Mouse (Mus musculus) T-helper 17 cell (primary cell): ENCODE results near the gene Gm21190.
"Not testable (repeated sequence)": the region's sequence is repeated elsewhere in the genome, so short reads cannot be mapped to it uniquely, and the experiment has no call there.

Experiments used
- in situ Hi-C, 2 experiments: fragments of 300-600 bp; cut with MboI, MseI; formaldehyde crosslinking; loops; 1 replicate in 1 of 2; 2 replicates in 1 of 2; pipeline ENCODE4 v1.15.1; 2025; ENCODE audit warnings: high pct_unique_total_duplicates in 2 of 2

Gene Gm21190

GRCm38 (mm10) chr5:15529122-15529521, at the start of gene Gm21190:
TSS of gene Gm21190 (minus strand) at chr5:15529222.
- in situ Hi-C loops = loop anchor here in 1 of 2 experiments (5.0 kb wide), 1 partner anchor 52 kb away; the partner anchor contains the start of gene Gm21149

DNA sequence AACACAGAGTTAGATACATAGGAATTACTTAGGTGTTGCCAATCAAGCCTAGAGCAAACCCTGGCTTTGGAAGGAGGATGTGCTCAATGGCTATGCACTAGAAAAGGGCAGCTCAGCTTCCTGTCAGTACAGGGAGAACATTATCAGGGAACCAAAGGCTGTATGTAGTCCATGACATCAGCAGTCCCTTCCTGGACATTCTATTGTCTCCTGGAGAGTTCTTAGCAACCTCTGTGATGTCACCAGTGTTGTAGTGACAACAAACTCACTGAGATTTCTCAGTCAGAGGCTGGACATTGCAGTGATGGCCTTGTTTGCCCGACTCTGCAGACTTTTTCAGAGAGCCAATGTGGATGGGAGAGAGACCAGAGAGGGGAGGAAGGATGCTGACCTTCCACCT, 48.0 kb upstream of the Gm21190 start, which contains the start of gene Gm21083:
Gene Gm21083 (plus strand): TSS at position 301 of the 400 bp plus-strand sequence.
- in situ Hi-C loops = loop anchor here in 1 of 2 experiments (10.0 kb wide), 1 partner anchor 662 kb away; the partner anchor contains the start of gene Gm9758

DNA sequence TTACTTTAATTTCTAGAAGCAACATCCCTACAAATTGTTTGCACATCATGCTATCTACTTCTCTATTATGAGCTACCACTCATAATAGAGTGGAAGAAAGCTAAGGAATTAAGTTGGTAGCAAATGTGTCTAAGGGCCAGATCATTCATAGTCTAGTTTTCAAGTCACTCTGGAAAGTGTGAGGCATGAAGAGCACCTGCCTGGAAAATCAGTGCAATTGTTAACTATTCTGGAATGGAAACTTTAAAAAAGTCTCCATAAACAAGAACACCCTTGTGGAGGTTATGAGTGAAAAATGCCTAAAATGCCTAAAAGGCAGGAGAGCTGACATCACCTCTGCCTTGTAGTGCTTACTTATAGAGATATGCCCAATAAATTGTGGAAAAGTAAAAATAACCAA, 44.7 kb upstream of the Gm21190 start:
- in situ Hi-C loops = loop anchor here in 1 of 2 experiments (10.0 kb wide), 1 partner anchor 659 kb away; the partner anchor contains the start of gene Gm9758

GRCm38 (mm10) chr5:15561425-15562264, 32.6 kb upstream of the Gm21190 start:
- in situ Hi-C loops = not testable (repeated sequence)

GRCm38 (mm10) chr5:15558654-15559053, 29.6 kb upstream of the Gm21190 start:
- in situ Hi-C loops = loop anchor here (5.0 kb wide), 3 partner anchors 119 to 561 kb away; no protein-coding TSS in a partner anchor

DNA sequence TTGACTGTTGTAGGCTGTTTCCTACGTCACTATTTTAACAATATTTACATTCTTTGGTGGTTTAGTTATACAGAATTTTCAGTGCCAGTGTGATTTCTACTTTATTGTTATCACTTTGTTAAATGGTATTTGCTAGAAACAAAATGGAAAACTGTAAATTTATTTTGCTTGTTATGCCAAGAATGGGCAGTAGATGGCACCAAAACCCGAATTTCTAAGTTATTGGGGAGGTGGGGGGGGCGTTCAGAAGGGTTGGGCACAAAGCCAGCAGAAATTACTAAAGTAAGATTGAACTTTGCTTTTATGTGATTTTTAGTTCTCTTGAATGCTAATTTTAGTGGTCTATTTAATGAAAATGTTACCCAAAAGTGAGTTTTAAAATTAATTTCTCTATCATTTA, 20.6 kb upstream of the Gm21190 start:
- in situ Hi-C loops = not testable (repeated sequence)

GRCm38 (mm10) chr5:15549134-15549533, 20.1 kb upstream of the Gm21190 start:
- in situ Hi-C loops = not testable (repeated sequence)

DNA sequence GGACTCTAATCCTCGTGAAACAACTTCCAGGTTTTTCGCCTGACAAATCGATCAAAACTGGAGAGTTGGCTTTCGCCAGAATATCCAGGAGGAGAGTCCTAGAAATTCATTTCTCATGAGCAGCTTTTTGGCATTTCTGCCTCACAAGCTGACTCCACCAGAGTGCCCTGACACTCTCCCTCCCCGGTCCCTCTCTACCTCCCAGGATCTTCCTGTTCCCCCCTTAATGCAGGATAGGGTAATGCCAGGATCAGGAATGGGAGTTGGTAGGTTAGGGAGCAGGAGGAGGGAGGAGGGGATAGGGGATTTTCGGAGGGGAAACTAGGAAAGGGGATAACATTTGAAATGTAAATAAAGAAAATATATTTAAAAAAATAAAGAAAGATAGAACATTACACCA, 19.6 kb upstream of the Gm21190 start:
- in situ Hi-C loops = not testable (repeated sequence)

DNA sequence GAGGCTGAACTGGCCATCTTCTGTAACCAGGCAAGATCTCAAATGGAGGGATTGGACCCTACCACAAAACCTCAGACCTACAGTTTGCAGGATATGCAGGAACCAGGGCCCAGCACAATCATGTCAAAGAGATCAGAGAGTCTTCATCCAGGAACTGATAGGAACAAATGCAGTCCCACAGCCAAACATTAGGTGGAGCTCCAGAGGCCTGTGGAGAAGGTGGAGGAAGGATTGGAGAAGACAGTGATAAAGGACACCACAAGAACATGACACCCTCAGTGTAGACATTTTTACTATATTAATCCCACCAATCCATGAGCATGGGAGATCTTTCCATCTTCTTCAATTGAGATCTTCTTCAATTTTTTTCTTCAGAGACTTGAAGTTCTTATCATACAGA, 6.6 kb downstream of the Gm21190 start:
- in situ Hi-C loops = loop anchor here in 1 of 2 experiments (5.0 kb wide), 1 partner anchor 60 kb away; no protein-coding TSS in a partner anchor

DNA sequence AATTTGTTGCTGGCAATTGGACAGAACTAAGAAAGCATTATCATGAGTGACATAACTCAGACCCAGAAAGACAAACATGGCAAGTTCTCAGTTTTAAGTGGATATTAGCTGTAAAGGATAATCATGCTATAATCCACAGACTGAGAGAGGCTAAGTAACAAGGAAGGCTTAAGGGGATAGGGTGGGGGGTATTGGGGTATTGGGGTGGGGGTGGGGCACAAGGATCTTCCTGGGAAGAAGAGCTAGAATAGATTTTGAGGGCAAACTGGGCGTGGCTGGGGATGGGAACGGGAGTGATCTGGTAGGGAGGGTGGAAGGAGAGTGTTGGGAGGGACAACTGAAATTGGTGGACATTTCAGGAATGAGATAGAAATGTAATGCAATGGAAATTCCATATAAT, 7.0 kb downstream of the Gm21190 start:
- in situ Hi-C loops = loop anchor here in 1 of 2 experiments (5.0 kb wide), 1 partner anchor 60 kb away; no protein-coding TSS in a partner anchor

DNA sequence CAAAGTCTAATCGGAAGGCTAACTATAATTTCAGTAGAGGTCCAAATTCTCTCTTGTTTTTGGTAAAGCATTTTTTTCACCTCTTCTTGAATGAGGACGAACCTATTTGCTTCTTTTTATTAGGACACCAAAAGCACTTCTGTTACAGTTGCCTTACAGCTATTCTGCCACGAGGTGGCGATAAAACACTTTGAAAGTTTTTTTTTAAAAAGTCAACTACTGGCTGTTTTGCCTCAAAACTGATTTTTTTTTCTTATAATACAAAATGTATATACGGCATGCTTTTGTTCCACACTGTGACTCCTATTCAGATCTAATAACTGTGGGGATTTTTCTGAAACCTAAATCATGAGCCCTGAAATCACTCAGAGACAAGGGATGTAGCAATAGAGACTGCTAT, 8.6 kb downstream of the Gm21190 start:
- in situ Hi-C loops = loop anchor here in 1 of 2 experiments (5.0 kb wide), 1 partner anchor 62 kb away; no protein-coding TSS in a partner anchor

GRCm38 (mm10) chr5:15517150-15517549, 11.9 kb downstream of the Gm21190 start:
- in situ Hi-C loops = not testable (repeated sequence)

- in situ Hi-C loops = loop anchor here (5.0 kb wide), 4 partner anchors 45 to 555 kb away; no protein-coding TSS in a partner anchor
Observed at GRCm38 (mm10) chr5:15512236-15512635, 16.8 kb downstream of the Gm21190 start.

- in situ Hi-C loops = loop anchor here (5.0 kb wide), 6 partner anchors 43 to 553 kb away; no protein-coding TSS in a partner anchor
Observed at GRCm38 (mm10) chr5:15509911-15510310, 19.1 kb downstream of the Gm21190 start.

DNA sequence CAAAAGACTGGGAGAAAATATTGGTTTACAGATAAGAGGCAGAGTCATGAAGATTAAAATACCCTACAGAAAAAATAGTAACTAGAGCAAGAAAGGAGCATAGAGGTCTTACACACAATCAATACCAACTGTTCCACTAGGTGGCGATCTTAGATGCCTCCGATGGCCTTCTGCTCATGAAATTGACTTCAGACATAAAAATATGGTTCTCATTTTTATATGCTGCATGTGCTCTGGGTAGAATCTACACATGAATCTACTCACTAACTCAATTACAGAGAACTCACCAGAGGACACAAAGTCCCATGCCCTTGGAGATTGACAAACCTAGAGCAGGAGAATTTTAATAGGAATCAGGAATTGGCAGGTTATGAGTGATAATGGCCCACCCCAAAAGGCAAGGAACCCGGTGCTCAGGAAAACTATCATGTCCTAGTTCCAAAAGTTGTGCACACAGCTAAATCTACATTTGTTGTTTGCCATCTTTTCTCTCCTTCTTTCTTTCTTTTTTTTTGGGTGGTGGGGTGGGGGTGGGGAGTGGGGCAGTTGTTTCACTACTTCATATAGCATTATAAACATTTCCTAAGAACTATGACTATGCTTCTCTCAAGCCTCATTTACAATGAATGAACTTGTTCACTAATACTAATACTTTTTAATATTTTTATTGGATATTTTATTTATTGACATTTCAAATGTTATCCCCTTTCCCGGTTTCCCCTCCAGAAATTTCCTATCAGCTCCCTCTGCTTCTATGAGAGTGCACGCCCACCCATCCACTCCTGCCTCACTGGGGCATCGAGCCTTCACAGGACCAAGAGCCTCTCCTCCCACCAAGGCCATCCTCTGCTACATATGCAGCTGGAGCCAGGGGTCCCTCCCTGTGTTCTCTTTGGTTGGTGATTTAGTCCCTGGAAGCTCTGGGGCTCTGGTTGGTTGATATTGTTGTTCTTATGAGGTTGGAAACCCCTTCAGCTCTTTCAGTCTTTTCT, 20.3 kb downstream of the Gm21190 start:
- in situ Hi-C loops = loop anchor here (5.0 kb wide), 2 partner anchors 89 to 501 kb away; no protein-coding TSS in a partner anchor

DNA sequence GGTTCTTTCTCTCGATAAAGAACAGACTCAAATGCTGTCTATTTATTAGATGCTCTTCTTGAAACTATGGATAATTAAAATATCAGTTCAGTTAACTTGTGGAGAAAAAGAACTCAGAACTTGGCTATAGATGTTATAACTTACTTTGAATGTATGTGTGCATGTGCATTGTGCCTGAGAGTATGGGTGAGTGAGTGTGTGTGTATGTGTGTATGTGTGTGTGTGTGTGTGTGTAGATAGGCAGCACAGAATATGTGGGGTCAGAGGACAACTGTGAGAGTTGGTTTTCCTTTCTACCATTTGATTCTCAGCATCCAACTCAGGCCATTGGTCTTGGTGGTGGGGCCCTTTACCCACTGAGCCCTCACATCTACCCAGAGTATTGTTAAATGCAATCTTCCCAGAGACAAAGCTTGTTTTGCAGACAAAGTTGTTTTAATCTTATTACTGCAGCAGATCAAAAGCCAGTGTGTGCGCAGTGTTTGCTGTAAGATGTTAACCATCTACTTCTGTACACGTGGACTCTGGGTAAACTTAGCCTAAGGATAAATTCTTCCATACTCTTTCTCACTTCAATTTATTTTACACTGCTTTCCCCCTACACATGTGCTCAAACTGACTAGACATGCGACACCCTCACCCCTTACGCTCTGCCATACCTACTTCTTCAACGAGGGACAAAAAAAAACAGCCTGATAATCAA, 21.1 kb downstream of the Gm21190 start:
- in situ Hi-C loops = loop anchor here (5.0 kb wide), 2 partner anchors 89 to 501 kb away; no protein-coding TSS in a partner anchor

DNA sequence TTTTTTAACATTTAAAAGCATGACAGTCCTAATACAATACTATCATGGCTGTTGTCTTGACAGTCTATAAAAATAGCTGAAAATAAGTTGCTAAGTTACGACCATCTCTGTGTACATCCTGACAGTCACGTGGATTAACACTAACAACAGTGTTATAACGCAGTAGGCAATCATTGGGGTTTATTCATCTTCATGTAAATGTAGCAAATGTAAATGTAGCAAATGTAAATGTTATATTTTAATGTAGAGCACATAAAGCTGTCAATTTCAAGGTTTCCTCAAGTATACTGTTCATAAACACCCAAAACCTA, 21.8 kb downstream of the Gm21190 start:
- in situ Hi-C loops = loop anchor here (5.0 kb wide), 2 partner anchors 90 to 500 kb away; no protein-coding TSS in a partner anchor

GRCm38 (mm10) chr5:15506575-15507308, 22.3 kb downstream of the Gm21190 start:
- in situ Hi-C loops = loop anchor here (5.0 kb wide), 2 partner anchors 91 to 499 kb away; no protein-coding TSS in a partner anchor

DNA sequence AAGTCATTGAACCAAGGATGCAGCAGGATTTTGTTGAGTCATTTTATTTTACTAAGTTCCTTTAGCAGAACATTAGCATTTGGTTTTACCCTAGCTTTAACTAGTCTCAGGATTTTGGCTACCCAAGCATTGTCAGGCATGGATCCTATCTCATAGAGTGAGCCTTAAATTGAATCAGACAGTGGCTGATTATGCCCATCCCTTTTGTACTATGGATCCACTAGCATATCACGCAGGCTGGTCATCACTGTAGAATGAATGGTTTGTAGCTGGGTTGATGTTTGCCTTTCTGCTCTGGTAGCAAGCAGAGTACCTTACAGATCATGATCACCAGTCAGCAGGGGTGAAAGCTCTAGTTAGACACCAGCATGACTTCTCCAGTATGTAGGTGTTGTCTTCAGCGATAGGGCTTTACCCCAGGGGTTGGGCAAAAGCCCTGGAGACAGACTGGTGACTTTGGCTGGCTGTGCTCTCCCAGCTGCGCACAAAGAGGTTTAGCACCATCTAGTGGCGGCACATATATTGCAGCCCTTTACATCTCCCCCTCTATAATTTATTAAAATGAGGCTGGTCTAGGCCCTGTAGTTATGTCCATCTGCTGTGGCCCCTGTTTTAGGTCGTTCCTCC, 30.1 kb downstream of the Gm21190 start:
- in situ Hi-C loops = not testable (repeated sequence)
